Mouse (Mus musculus) spleen, postnatal 4 days (tissue): ENCODE data around the gene Arpc5l.

Experiments used
- DNase-seq, 2 experiments: peaks; one replicate each; pipeline ENCODE4 v3.0.0; 2022; ENCODE audit warnings: low spot score in 2 of 2

Gene Arpc5l

GRCm38 (mm10) chr2:39004880-39005435 is at the start of gene Arpc5l:
Arpc5l (plus strand) TSS chr2:39005348.
- DNase-seq, result peak; percentile 92 to 96

- no peak for DNase-seq
Observed at GRCm38 (mm10) chr2:38956062-38956461, 49.1 kb upstream of the Arpc5l start.

DNA sequence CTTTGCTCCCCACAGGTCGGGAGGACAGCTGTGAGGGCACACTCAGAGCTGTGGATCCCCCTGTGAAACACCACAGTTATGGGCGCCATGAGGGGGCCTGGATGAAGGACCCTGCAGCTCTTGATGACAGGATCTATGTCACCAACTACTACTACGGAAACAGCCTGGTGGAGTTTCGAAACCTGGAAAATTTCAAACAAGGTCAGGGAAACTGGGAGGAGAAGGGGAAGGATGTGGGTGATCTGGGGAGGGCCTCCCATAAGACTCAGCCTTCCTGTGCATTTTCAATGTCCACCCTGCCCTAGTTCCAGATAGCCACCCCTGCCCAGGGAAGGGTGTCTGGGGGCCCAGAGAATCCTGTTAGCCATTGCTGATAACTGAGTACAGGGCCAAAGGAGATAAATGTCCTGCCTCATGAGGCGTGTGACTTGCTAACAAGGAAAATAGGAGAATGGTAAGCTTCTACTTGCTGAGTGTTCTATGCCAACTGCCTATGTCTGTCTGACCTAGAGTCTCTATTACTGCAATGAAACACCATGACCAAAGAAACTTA is 47.4 kb upstream of the Arpc5l start:
- no peak for DNase-seq

DNA sequence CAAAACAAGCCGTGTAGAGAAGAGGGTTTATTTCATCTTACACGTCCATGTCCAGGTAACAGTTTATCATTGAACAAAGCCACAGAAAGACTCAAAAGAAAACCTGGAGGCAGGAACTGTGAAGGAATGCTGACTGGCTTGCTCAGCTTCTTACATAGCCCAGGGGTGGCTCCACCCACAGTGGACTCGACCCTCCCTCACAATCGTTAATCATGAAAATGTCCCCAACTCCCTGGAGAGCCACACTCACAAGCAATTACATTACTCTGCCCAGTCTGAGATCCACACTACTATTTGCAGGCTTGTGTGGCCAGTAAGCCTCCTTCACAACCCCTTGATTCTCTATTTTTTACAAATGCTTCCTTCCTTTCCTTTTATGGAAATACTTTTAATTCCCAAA is 41.0 kb upstream of the Arpc5l start:
- DNase-seq, result no peak

DNA sequence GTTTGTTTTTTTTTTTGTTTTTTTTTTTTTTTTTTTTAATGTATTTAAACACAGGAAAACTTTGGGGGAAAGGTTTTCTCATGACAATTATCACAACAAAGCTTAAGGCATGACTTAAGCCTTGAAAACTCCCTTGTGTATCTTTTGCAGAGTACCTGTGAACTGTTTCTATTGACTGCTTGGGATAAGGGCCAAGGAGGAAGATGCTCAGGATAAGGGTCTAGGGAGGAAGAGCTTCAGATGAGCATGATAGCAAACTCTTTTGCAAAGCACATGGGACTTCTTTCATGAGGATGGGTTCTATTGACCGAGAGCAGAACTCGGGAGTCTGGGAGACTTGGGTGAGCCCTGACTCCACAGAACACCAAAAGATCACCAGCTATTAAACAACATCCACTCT is 35.5 kb upstream of the Arpc5l start:
- DNase-seq, result no peak

DNA sequence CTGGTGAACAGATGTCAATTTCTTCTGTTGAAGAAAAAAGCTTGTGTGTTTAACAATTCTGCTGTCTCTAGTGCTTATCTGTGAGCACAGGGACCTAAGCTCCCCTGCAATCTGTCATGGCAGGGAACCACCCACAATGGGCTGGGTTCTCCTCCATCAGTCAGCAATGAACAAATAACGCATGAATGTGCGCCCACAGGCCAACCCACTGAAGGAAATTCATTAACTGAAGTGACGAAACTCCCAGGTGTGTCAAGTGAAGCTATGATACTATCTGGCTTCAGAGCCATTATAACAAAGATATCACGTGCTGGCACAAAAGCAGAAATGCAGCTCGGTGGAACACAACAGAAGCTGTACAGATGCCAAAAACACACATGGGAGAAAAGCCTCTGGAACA is 35.1 kb upstream of the Arpc5l start:
- DNase-seq, result peak in 1 of 2 experiments; percentile 45

DNA sequence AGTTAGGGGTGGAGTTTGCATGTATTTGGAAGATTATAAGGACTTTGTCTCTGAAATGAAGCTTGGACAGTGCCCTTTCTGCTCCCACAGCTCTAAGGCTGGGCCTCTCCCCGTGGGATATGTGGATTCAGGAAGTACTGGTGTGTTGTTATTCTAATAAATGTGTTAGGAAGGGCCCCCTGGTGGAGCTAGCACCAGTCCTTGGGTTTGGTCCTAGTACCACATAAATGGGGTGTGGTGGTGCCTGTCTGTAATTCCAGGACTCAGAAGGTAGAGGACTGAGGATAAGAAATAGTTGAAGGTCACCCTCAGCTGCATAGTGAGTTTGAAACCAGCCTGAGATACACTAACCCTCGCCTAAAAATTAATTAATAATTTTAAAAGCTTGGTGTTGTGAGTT is 31.9 kb upstream of the Arpc5l start:
- no peak for DNase-seq

- no peak for DNase-seq
Observed at GRCm38 (mm10) chr2:38973701-38974100, 31.4 kb upstream of the Arpc5l start.

- no peak for DNase-seq
Observed at GRCm38 (mm10) chr2:38974171-38974570, 31.0 kb upstream of the Arpc5l start.

GRCm38 (mm10) chr2:38975181-38975580 is 30.0 kb upstream of the Arpc5l start:
- DNase-seq, result no peak

DNA sequence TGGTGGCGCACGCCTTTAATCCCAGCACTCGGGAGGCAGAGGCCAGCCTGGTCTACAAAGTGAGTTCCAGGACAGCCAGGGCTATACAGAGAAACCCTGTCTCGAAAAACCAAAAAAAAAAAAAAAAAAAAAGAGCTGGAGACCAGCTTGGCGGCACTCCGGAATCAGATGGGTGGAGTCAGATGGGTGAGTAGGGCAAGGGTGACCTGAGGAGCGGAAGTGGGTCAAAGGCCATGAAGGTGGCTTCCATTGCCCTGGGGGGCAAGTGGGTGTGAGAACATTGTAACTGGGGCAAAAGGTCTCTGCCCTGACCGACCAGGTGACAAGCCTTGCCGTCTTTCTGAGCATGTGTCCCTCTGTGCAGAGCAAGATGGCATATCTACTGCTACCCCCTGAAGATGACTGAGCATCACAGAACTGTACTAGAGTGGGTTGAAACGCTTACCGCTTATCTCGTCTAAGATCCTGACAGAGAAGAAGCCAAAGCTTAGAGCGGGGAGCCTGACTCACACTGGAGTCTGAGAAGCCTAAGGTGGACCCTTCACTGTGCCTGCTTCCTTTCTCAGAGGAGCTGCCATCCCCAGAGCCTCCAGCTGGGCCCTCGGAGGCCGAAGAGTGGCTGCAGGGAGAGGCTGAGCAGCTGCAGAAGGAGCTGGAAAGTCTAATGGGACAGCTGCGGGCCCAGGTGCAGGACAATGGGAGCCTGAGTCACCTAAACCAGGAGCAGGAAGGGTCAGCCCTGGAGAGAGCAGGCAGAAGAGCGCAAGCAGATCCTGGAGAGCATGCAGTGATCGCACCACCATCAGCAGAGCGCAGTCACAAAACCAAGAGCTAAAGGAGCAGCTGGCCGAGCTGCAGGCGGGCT is 29.0 kb upstream of the Arpc5l start:
- no peak for DNase-seq

DNA sequence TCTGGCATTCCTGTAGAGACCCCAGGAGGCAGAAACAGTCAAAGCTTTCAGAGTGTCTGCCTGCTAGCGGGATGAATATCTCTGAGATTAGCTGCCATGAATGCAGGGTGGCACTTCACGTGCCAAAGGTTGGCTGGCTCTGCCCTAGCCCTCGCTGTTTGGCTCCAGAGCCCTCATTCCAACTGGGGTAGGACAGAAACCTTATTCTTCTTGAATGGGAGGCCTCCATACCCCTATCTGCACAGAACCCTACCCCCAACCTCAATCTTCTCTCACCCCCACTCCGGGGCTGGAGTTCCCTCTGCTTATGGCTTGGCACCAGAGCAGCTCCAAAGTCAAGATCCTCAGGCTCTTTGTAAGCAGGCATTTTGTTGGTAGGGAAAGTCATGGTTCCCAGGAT is 27.3 kb upstream of the Arpc5l start:
- DNase-seq, result no peak

- no peak for DNase-seq
Observed at GRCm38 (mm10) chr2:38983456-38983855, 21.7 kb upstream of the Arpc5l start.

DNA sequence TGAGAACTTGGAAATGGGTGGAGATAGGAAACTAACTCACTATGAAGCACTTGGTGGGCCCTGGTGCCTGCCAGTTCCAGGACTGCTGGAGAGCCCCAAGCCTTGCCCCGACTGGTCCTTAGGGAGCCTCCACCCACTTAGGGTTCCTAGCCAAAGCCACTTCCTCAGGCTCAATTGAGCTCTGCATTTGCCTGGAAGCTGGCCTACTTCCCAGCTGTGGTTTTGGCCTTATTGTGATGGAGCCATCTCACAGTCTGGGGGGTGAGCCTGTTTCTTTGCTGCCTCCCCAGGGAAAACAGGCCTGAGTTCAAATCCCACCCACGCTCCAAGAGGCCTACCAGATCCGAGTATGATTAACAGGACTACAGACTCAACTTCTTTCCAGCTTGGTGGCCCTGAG is 18.6 kb upstream of the Arpc5l start:
- peak in 1 of 2 experiments; percentile 12 for DNase-seq

DNA sequence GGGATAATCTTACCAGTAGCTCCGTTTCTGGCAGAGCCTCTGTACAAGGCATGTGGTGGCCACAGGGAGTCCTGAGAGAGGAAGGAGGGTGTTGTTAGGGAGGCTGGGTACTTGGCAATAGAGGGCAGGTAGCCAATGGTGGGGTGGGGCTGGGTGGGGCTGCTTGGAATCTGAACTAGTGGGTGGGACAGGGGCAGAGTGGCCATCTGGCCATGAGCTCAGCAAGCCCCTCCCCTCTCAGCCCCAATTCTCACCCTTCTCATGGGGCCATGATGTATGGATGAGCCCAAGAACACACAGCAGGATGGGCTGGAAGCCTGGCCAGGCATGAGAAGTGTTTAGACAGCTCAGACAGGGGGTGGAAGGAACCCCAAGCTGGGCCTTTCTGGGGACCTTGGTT is 17.8 kb upstream of the Arpc5l start:
- no peak for DNase-seq

DNA sequence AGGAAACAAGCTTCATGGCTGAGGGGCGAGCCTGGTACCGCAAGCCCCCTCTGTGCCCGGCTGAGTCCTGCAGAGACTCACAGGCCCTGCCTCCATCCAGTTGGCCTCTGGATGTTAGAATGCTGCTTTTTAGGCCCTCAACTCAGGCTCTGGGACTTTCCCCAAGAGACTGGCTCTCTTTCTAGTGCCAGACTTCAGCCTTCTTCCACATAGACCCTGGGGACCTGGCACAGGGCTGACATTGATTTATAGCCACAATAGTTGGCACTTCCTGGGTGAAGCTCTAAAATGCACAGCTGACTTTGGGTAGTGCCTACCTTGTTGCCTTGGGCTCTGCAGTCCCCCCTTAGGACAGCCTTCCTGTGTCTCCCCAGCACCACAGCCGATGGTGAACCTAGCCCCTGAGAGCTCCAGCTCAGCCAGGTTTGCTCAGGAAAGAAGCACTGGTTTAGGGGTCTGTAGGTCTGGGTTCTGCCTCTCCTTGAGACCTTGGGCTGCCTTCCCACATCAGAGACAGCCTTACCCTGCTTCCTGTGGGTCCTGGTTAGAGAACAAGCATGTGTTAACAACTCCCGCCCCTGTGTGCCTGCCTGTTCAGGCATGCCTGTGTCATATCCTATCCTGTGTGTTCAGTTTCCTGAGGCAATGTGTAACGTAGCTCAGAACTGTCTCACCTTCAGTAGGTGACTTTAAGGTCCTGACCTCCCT is 17.2 kb upstream of the Arpc5l start:
- DNase-seq, result no peak

DNA sequence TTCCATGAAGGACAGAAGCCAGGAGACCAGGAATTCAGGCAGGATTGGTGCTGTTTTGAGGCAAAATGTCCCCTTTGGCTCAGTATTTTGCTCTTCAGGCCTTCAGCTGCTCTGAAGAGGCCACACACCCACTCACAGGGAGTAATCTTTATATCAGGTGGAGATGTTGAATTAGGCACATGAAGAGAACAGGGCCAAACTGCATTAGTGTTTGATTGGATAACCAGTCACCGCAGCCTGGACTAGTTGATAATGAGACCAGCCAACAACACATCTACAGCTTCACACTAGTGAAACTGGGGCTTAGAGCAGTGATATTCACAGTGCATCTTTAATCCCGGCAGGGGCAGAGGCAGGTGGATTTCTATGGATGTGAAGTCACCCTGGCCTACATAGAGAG is 16.2 kb upstream of the Arpc5l start:
- no peak for DNase-seq

- no peak for DNase-seq
Observed at GRCm38 (mm10) chr2:38992004-38992403, 13.1 kb upstream of the Arpc5l start.

GRCm38 (mm10) chr2:38992452-38992851 is 12.7 kb upstream of the Arpc5l start:
- DNase-seq, result no peak

DNA sequence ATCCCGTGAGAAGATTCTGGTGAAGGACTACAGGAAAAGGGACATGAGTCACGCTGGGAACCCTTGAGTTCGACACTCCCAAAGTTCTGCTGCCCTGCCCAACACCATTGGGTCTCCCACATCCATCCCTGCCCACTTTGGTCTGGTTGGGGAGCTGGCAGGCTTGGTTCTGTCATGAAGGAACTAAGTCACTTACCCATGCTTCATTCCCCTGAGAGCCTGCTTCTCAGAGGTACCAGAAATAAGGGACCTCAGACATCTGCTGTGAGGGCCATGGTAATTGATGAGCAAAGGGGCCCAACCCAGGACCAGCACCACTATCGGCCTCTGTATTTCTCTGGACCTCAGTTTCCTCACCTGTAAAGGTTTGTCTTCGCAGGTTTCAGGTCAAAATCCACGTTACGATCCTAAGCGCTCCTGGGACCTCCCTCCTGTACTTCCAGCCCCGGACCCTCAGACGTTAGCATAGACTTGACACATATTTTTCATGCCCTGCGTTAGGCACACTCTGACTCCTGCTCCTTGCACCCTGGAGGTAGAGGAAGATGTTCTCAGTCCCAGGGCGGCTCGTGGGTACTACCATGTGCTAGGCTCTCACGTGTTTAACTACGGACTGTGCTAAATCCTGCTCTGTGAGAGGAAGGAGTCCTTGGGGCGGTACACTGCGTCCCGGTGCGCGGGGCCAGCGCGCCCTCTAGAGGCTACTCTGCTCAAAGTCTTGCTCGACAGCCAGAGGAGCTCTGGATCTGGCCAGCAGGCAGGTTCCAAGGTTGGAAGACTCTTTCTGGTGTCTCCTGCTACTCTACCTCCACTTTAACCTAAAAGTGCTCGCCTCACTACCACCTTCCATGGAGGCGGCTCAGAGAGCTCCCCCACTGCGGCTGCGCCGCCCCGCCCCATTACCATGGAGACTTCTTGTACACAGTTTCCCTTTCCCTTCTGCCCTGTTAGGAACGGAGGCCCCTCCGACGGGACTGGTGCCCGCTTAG is 7.5 kb upstream of the Arpc5l start, which contains the start of gene Wdr38:
Gene Wdr38 (plus strand): TSS at position 91 of the 989 bp plus-strand sequence.
- DNase-seq, result peak; percentile 86 to 94

DNA sequence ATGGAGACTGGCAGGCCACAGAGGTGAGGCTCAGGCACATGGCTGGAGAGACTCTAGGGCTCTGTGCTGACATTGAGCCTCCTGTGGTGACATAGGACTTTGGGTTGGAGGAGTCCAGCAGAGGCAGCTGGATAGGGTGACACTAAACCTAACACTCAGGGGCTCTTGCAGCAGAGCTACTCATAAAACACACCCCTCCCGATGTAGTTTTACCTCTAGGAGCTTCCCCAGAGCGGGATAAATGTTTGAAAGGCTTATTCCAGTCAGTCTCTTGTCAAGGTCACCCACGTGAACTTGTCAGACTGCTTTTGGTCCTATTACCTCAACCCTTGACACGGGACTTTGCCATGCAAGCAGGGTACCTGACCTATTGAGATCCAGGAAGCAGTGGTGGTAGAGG is 5.8 kb upstream of the Arpc5l start:
- DNase-seq, result no peak
